Mouse (Mus musculus): ENCODE measurements around the gene Atp8b5.

Gene Atp8b5

GRCm38 (mm10) chr4:43266623-43267322 is at the start of gene Atp8b5:
Atp8b5 (plus strand) TSS chr4:43267159.
- in situ Hi-C loops (cut with MboI, MseI) = no loop called here

GRCm38 (mm10) chr4:43217997-43218396 is 49.0 kb upstream of the Atp8b5 start:
- in situ Hi-C loops (cut with MboI, MseI) = loop anchor here in 1 of 2 experiments (10.0 kb wide), 1 partner anchor 133 kb away; no protein-coding TSS in a partner anchor

- in situ Hi-C loops (cut with MboI, MseI) = no loop called here
Measured at GRCm38 (mm10) chr4:43231821-43232220, 35.1 kb upstream of the Atp8b5 start.

GRCm38 (mm10) chr4:43232985-43233384 is 34.0 kb upstream of the Atp8b5 start:
- in situ Hi-C loops (cut with MboI, MseI) = no loop called here

- in situ Hi-C loops (cut with MboI, MseI) = no loop called here
Measured at GRCm38 (mm10) chr4:43233489-43233888, 33.5 kb upstream of the Atp8b5 start.

GRCm38 (mm10) chr4:43236898-43237297 is 30.1 kb upstream of the Atp8b5 start:
- in situ Hi-C loops (cut with MboI, MseI) = no loop called here

- in situ Hi-C loops (cut with MboI, MseI) = no loop called here
Measured at GRCm38 (mm10) chr4:43240716-43241115, 26.2 kb upstream of the Atp8b5 start.

- in situ Hi-C loops (cut with MboI, MseI) = no loop called here
Measured at GRCm38 (mm10) chr4:43244022-43244421, 22.9 kb upstream of the Atp8b5 start.

GRCm38 (mm10) chr4:43245776-43246175 is 21.2 kb upstream of the Atp8b5 start:
- in situ Hi-C loops (cut with MboI, MseI) = no loop called here

GRCm38 (mm10) chr4:43248026-43248425 is 18.9 kb upstream of the Atp8b5 start:
- in situ Hi-C loops (cut with MboI, MseI) = no loop called here

GRCm38 (mm10) chr4:43248909-43249308 is 18.1 kb upstream of the Atp8b5 start:
- in situ Hi-C loops (cut with MboI, MseI) = no loop called here

- in situ Hi-C loops (cut with MboI, MseI) = no loop called here
Measured at GRCm38 (mm10) chr4:43251269-43251668, 15.7 kb upstream of the Atp8b5 start.

GRCm38 (mm10) chr4:43257040-43257439 is 9.9 kb upstream of the Atp8b5 start:
- in situ Hi-C loops (cut with MboI, MseI) = no loop called here

GRCm38 (mm10) chr4:43258556-43258955 is 8.4 kb upstream of the Atp8b5 start:
- in situ Hi-C loops (cut with MboI, MseI) = no loop called here

- in situ Hi-C loops (cut with MboI, MseI) = no loop called here
Measured at GRCm38 (mm10) chr4:43259435-43259834, 7.5 kb upstream of the Atp8b5 start.

- in situ Hi-C loops (cut with MboI, MseI) = loop anchor here in 1 of 2 experiments (5.0 kb wide), 1 partner anchor 162 kb away; no protein-coding TSS in a partner anchor
Measured at GRCm38 (mm10) chr4:43260096-43260495, 6.9 kb upstream of the Atp8b5 start.

- in situ Hi-C loops (cut with MboI, MseI) = loop anchor here in 1 of 2 experiments (5.0 kb wide), 1 partner anchor 159 kb away; no protein-coding TSS in a partner anchor
Measured at GRCm38 (mm10) chr4:43262821-43263220, 4.1 kb upstream of the Atp8b5 start.

- in situ Hi-C loops (cut with MboI, MseI) = no loop called here
Measured at GRCm38 (mm10) chr4:43266146-43266545, 813 bp upstream of the Atp8b5 start.

GRCm38 (mm10) chr4:43267323-43267658 is 332 bp downstream of the Atp8b5 start:
- in situ Hi-C loops (cut with MboI, MseI) = no loop called here

GRCm38 (mm10) chr4:43285476-43285875 is 18.5 kb downstream of the Atp8b5 start:
- in situ Hi-C loops (cut with MboI, MseI) = no loop called here

- in situ Hi-C loops (cut with MboI, MseI) = no loop called here
Measured at GRCm38 (mm10) chr4:43287305-43287704, 20.3 kb downstream of the Atp8b5 start.

- in situ Hi-C loops (cut with MboI, MseI) = no loop called here
Measured at GRCm38 (mm10) chr4:43294001-43294400, 27.0 kb downstream of the Atp8b5 start.

- in situ Hi-C loops (cut with MboI, MseI) = no loop called here
Measured at GRCm38 (mm10) chr4:43309696-43310338, 42.9 kb downstream of the Atp8b5 start.

All from T-helper 17 cell (primary cell).